Mouse (Mus musculus) heart, embryonic 11.5 days (tissue): ENCODE results near the gene Erich4. TPM values are rescaled to one million over a fixed set of nuclear protein-coding genes. Genes with fewer than 3 reads are reported as not detected.

ENCODE experiments used
- ATAC-seq: fragments of 200-750 bp; cut with Nextera tagmentation; replicated peaks from 2 replicates; pipeline ENCODE4 v1.8.0; 2017; ENCODE audit warnings: moderate library complexity; ENCODE audit not compliant: insufficient number of reproducible peaks, low FRiP score, low TSS enrichment
- H3K27ac ChIP-seq: fragments of 300-500 bp; sonication (generic); 2 replicates; pipeline ENCODE4 v1.5.1; 2014; ENCODE audit warnings: mild to moderate bottlenecking, low read depth, low read length
- H3K27me3 ChIP-seq: fragments of 300-500 bp; sonication (generic); 2 replicates; pipeline ENCODE4 v1.6.1; 2014; ENCODE audit warnings: mild to moderate bottlenecking, low read length, mixed read lengths; ENCODE audit not compliant: control insufficient read depth, insufficient read depth
- H3K36me3 ChIP-seq: fragments of 300-500 bp; sonication (generic); 2 replicates; pipeline ENCODE4 v1.6.1; 2014; ENCODE audit warnings: mild to moderate bottlenecking, low read length, moderate library complexity, mixed read lengths; ENCODE audit not compliant: control insufficient read depth, insufficient read depth
- H3K4me1 ChIP-seq: fragments of 300-500 bp; sonication (generic); 2 replicates; pipeline ENCODE4 v1.6.1; 2014; ENCODE audit warnings: low read length; ENCODE audit not compliant: control insufficient read depth, insufficient read depth
- H3K4me2 ChIP-seq: fragments of 300-500 bp; sonication (generic); 2 replicates; pipeline ENCODE4 v1.6.1; 2014; ENCODE audit warnings: mild to moderate bottlenecking, moderate library complexity
- H3K4me3 ChIP-seq: fragments of 300-500 bp; sonication (generic); 2 replicates; pipeline ENCODE4 v1.5.1; 2014; ENCODE audit warnings: low read depth, low read length
- H3K9ac ChIP-seq: fragments of 300-500 bp; sonication (generic); 2 replicates; pipeline ENCODE4 v1.6.1; 2014; ENCODE audit warnings: mild to moderate bottlenecking, low read depth, low read length, moderate library complexity
- H3K9me3 ChIP-seq: fragments of 300-500 bp; sonication (generic); replicated peaks from 2 replicates; pipeline ENCODE4 v1.6.1; 2016; ENCODE audit warnings: low read length; ENCODE audit not compliant: control insufficient read depth
- WGBS: fragments of 180-500 bp; shearing (Covaris S2); extraction: QIAGEN DNeasy Blood & Tissue Kit; methylation state at CpG from one replicate; pipeline ENCODE4 v1.1.7; 2014; ENCODE audit not compliant: insufficient replicate concordance; 5-methylcytosine and 5-hydroxymethylcytosine counted together
- polyA plus RNA-seq: library from polyadenylated mRNA; unstranded; fragments of >200 nt; fragmentation: Nextera tagmentation; extraction: Ambion mirVana; gene quantifications from 2 replicates; pipeline ENCODE4 v1.2.1, GENCODE M21; 2014

Gene Erich4
- polyA plus RNA-seq, result not detected in 2 replicates

- Histone ChIP-seq H3K27ac (no peak within 1 kb of the TSS), H3K27me3 (no peaks in the 10 kb centered on the region), H3K4me3 (no peak within 1 kb of the TSS), H3K4me1 (peaks cover 5% of the 10 kb centered on the region; the same call in 1 of the 2 replicates), H3K4me2 (no peak within 1 kb of the TSS), H3K9me3 (no peaks in the 10 kb centered on the region), H3K9ac (no peak within 1 kb of the TSS), H3K36me3 (no peaks in the 10 kb centered on the region)
- ATAC-seq, result no peak
- WGBS, result 74% methylated on average over 5 of the region's 5 CpGs
These were observed at the start of gene Erich4 for GRCm38 (mm10) chr7:25615706-25616011. TSS of gene Erich4 (minus strand) at chr7:25615892.

- peak within 1 kb of the TSS; percentile 80 for H3K27ac ChIP-seq
- ATAC-seq, result peak; percentile 99
- H3K4me3 ChIP-seq, result peak within 1 kb of the TSS; percentile 70
- H3K4me2 ChIP-seq, result peak within 1 kb of the TSS; percentile 76
- H3K4me1 ChIP-seq, result peaks cover 3% of the 10 kb centered on the region; the same call in 1 of the 2 replicates
- H3K9ac ChIP-seq, result peak within 1 kb of the TSS; percentile 77
- peaks cover 3% of the 10 kb centered on the region; the same call in 1 of the 2 replicates for H3K36me3 ChIP-seq
- WGBS, result under 1% methylated on average over 50 of the region's 50 CpGs
- H3K9me3 ChIP-seq, result no peaks in the 10 kb centered on the region
- H3K27me3 ChIP-seq, result no peaks in the 10 kb centered on the region
These were observed 43.2 kb upstream of the Erich4 start, which contains the start of the genes Bckdha and Exosc5 for GRCm38 (mm10) chr7:25658657-25659472. TSS of gene Bckdha (minus strand) at chr7:25658981. TSS of gene Exosc5 (plus strand) at chr7:25659164.

GRCm38 (mm10) chr7:25657785-25658184 is 42.1 kb upstream of the Erich4 start:
- H3K4me3 ChIP-seq, result peak overlapping the region; percentile 70
- ATAC-seq, result no peak
- peak overlapping the region; percentile 77 for H3K9ac ChIP-seq
- H3K4me2 ChIP-seq, result peak overlapping the region; percentile 76
- no peaks in the 10 kb centered on the region for H3K36me3 ChIP-seq
- no peaks in the 10 kb centered on the region for H3K27me3 ChIP-seq
- H3K9me3 ChIP-seq, result no peaks in the 10 kb centered on the region
- H3K27ac ChIP-seq, result no peak overlapping the region
- H3K4me1 ChIP-seq, result peaks cover 3% of the 10 kb centered on the region; the same call in 1 of the 2 replicates
- WGBS, result 40% methylated on average over 10 of the region's 10 CpGs

- 68% methylated on average over 11 of the region's 11 CpGs for WGBS
- Histone ChIP-seq H3K4me1 (peaks cover 3% of the 10 kb centered on the region; the same call in 1 of the 2 replicates), H3K4me2 (no peak overlapping the region), H3K4me3 (no peak overlapping the region), H3K9ac (no peak overlapping the region), H3K27me3 (no peaks in the 10 kb centered on the region), H3K9me3 (no peaks in the 10 kb centered on the region), H3K36me3 (no peaks in the 10 kb centered on the region), H3K27ac (no peak overlapping the region)
- ATAC-seq, result no peak
These were observed 40.1 kb upstream of the Erich4 start for GRCm38 (mm10) chr7:25655601-25656428.

- H3K9ac ChIP-seq, result no peak overlapping the region
- no peak for ATAC-seq
- H3K4me1 ChIP-seq, result no peaks in the 10 kb centered on the region
- H3K4me2 ChIP-seq, result no peak overlapping the region
- no peaks in the 10 kb centered on the region for H3K27me3 ChIP-seq
- H3K9me3 ChIP-seq, result no peaks in the 10 kb centered on the region
- H3K4me3 ChIP-seq, result no peak overlapping the region
- H3K36me3 ChIP-seq, result no peaks in the 10 kb centered on the region
- no peak overlapping the region for H3K27ac ChIP-seq
- WGBS, result 88% methylated on average over 12 of the region's 12 CpGs
These were observed 36.6 kb upstream of the Erich4 start for GRCm38 (mm10) chr7:25652244-25652759.

GRCm38 (mm10) chr7:25651281-25651680 is 35.6 kb upstream of the Erich4 start:
- Histone ChIP-seq H3K4me1 (no peaks in the 10 kb centered on the region), H3K9ac (no peak overlapping the region), H3K27me3 (no peaks in the 10 kb centered on the region), H3K4me3 (no peak overlapping the region), H3K4me2 (no peak overlapping the region), H3K36me3 (no peaks in the 10 kb centered on the region), H3K27ac (no peak overlapping the region), H3K9me3 (no peaks in the 10 kb centered on the region)
- WGBS, result 89% methylated on average over 8 of the region's 8 CpGs
- ATAC-seq, result 0 out of 2 replicates have a peak, but pooled peaks have one; percentile 51

GRCm38 (mm10) chr7:25649839-25650238 is 34.1 kb upstream of the Erich4 start:
- H3K27ac ChIP-seq, result no peak overlapping the region
- H3K36me3 ChIP-seq, result no peaks in the 10 kb centered on the region
- no peak overlapping the region for H3K4me2 ChIP-seq
- no peak for ATAC-seq
- no peak overlapping the region for H3K4me3 ChIP-seq
- 0 out of 2 replicates have a peak overlapping the region, but pooled peaks have one; percentile 6 for H3K9ac ChIP-seq
- H3K4me1 ChIP-seq, result no peaks in the 10 kb centered on the region
- H3K27me3 ChIP-seq, result no peaks in the 10 kb centered on the region
- WGBS, result 72% methylated on average over 5 of the region's 5 CpGs
- H3K9me3 ChIP-seq, result no peaks in the 10 kb centered on the region

GRCm38 (mm10) chr7:25647574-25648123 is 32.0 kb upstream of the Erich4 start:
- Histone ChIP-seq H3K4me3 (no peak overlapping the region), H3K4me2 (no peak overlapping the region), H3K9me3 (no peaks in the 10 kb centered on the region), H3K27ac (no peak overlapping the region), H3K4me1 (no peaks in the 10 kb centered on the region; the same call in 1 of the 2 replicates), H3K36me3 (no peaks in the 10 kb centered on the region; the same call in 1 of the 2 replicates), H3K27me3 (no peaks in the 10 kb centered on the region), H3K9ac (no peak overlapping the region)
- WGBS, result 45% methylated on average over 5 of the region's 5 CpGs
- ATAC-seq, result no peak
